In genomic region chr2:167662713-167663112, GRCm38 (mm10) we compare ENCODE assay signal across 13 mouse cellular contexts. TPM values are rescaled to one million over a fixed set of nuclear protein-coding genes. Genes with fewer than 3 reads are reported as not detected.
A peak's percentile ranks its signal among the peaks of the same experiment; 100 is the strongest.
DNase-seq lines count a peak whose midpoint lies in the region; ATAC-seq and TF ChIP-seq lines count a peak whose summit lies in the region.
"Had no signal": no experiment of that assay in that cellular context is flagged by ENCODE, and none has a peak within 500 bp of the region (broad histone marks: within the 10 kb centered on the region; RNA-seq: fewer than 3 reads in every experiment).

No protein-coding gene starts in this region.

- H3K9me3 ChIP-seq in erythroblast, embryonic 14.5 days (ENCODE audit: control insufficient read depth, low read length): no peaks in the 10 kb centered on the region
- no peaks in the 10 kb centered on the region for H3K9me3 ChIP-seq in intestine, embryonic 15.5 days
- no peaks in the 10 kb centered on the region for H3K9me3 ChIP-seq in intestine, postnatal 0 days (ENCODE audit: control insufficient read depth)
- no peaks in the 10 kb centered on the region for H3K9me3 ChIP-seq in stomach, embryonic 15.5 days
- H3K9me3 ChIP-seq in stomach, postnatal 0 days (ENCODE audit: control insufficient read depth, low read length): no peaks in the 10 kb centered on the region

- H3K36me3 ChIP-seq in erythroblast, embryonic 14.5 days (ENCODE audit: control insufficient read depth): peaks cover 17% of the 10 kb centered on the region
- H3K36me3 ChIP-seq in intestine, embryonic 15.5 days: 0 out of 2 replicates have a peak, but pooled peaks cover 2% of the 10 kb centered on the region
- peaks cover 4% of the 10 kb centered on the region; the same call in 1 of the 2 replicates for H3K36me3 ChIP-seq in intestine, postnatal 0 days (ENCODE audit: control insufficient read depth, insufficient read depth)
- 0 out of 2 replicates have a peak, but pooled peaks cover 3% of the 10 kb centered on the region for H3K36me3 ChIP-seq in stomach, embryonic 15.5 days
- H3K36me3 ChIP-seq in stomach, postnatal 0 days (ENCODE audit: control insufficient read depth, insufficient read depth, low read length): no peaks in the 10 kb centered on the region

- ATAC-seq in erythroblast, adult 5-6 weeks (replicated peaks; ENCODE audit: low FRiP score, poor library complexity, severe bottlenecking): no peak
- no peak for ATAC-seq in intestine, embryonic 15.5 days
- ATAC-seq in intestine, postnatal 0 days: no peak
- no peak for ATAC-seq in stomach, embryonic 15.5 days (ENCODE audit: insufficient read depth, low FRiP score, low read depth)
- no peak for ATAC-seq in stomach, postnatal 0 days (ENCODE audit: low FRiP score, low TSS enrichment)
- ATAC-seq: inflammation-experienced regulatory T-cells, adult 6 months had no signal

- WGBS in intestine, embryonic 15.5 days: 50% methylated on average over 6 of the region's 6 CpGs
- WGBS in intestine, postnatal 0 days: 55% methylated on average over 6 of the region's 6 CpGs
- 54% methylated on average over 6 of the region's 6 CpGs for WGBS in stomach, embryonic 15.5 days
- 46% methylated on average over 6 of the region's 6 CpGs for WGBS in stomach, postnatal 0 days

- no peak for TF ChIP-seq EP300 in stomach, postnatal 0 days (optimal IDR thresholded peaks at IDR 0.05)

- TF ChIP-seq CTCF in intestine, postnatal 0 days (IDR thresholded peaks at IDR 0.05; ENCODE audit: low read depth): no peak
- no peak for TF ChIP-seq CTCF in stomach, postnatal 0 days (IDR thresholded peaks at IDR 0.05; ENCODE audit: low read depth)

- no peak for DNase-seq in stomach, postnatal 0 days (ENCODE audit: low spot score)
- DNase-seq in spleen, adult 18-20 months: no peak
- no peak for DNase-seq in gastrocnemius, postnatal 10 days
- DNase-seq: adrenal gland, adult 8-10 months; cerebellum, adult 9-11 months had no signal

- H3K27me3 ChIP-seq in erythroblast, embryonic 14.5 days (ENCODE audit: control insufficient read depth): peaks cover 30% of the 10 kb centered on the region
- H3K27me3 ChIP-seq in intestine, embryonic 15.5 days (replicated peaks): no peaks in the 10 kb centered on the region
- H3K27me3 ChIP-seq in intestine, postnatal 0 days (replicated peaks; ENCODE audit: control insufficient read depth, insufficient read depth, low read length): no peaks in the 10 kb centered on the region
- 0 out of 2 replicates have a peak, but pooled peaks cover 5% of the 10 kb centered on the region for H3K27me3 ChIP-seq in stomach, embryonic 15.5 days (replicated peaks)
- no peaks in the 10 kb centered on the region for H3K27me3 ChIP-seq in stomach, postnatal 0 days (ENCODE audit: control insufficient read depth, insufficient read depth, low read length)

- H3K9ac ChIP-seq in intestine, embryonic 15.5 days: no peak overlapping the region
- H3K9ac ChIP-seq in intestine, postnatal 0 days (ENCODE audit: low read depth, low read length): no peak overlapping the region
- no peak overlapping the region for H3K9ac ChIP-seq in stomach, embryonic 15.5 days
- H3K9ac ChIP-seq in stomach, postnatal 0 days (ENCODE audit: low read length): no peak overlapping the region

- H3K27ac ChIP-seq in intestine, embryonic 15.5 days: no peak overlapping the region
- H3K27ac ChIP-seq in intestine, postnatal 0 days (ENCODE audit: low read depth, low read length): no peak overlapping the region
- no peak overlapping the region for H3K27ac ChIP-seq in stomach, embryonic 15.5 days
- H3K27ac ChIP-seq in stomach, postnatal 0 days (replicated peaks): no peak overlapping the region

- peaks cover 48% of the 10 kb centered on the region for H3K4me1 ChIP-seq in erythroblast, embryonic 14.5 days (ENCODE audit: control insufficient read depth)
- H3K4me1 ChIP-seq in intestine, embryonic 15.5 days (replicated peaks): peaks cover 37% of the 10 kb centered on the region
- H3K4me1 ChIP-seq in intestine, postnatal 0 days (replicated peaks; ENCODE audit: control insufficient read depth, insufficient read depth, low read length): peaks cover 24% of the 10 kb centered on the region
- peaks cover 38% of the 10 kb centered on the region for H3K4me1 ChIP-seq in stomach, embryonic 15.5 days
- peaks cover 4% of the 10 kb centered on the region; the same call in 1 of the 2 replicates for H3K4me1 ChIP-seq in stomach, postnatal 0 days (replicated peaks; ENCODE audit: control insufficient read depth, insufficient read depth)

- peak overlapping the region; percentile 93 for H3K4me3 ChIP-seq in erythroblast, embryonic 14.5 days (replicated peaks)
- no peak overlapping the region for H3K4me3 ChIP-seq in intestine, embryonic 15.5 days (replicated peaks)
- no peak overlapping the region for H3K4me3 ChIP-seq in intestine, postnatal 0 days (ENCODE audit: low read depth, low read length)
- H3K4me3 ChIP-seq in stomach, embryonic 15.5 days (replicated peaks): no peak overlapping the region
- no peak overlapping the region for H3K4me3 ChIP-seq in stomach, postnatal 0 days (ENCODE audit: low read depth, low read length)

- H3K4me2 ChIP-seq in intestine, embryonic 15.5 days (replicated peaks): peak overlapping the region; percentile 94; the same call in 1 of the 2 replicates
- H3K4me2 ChIP-seq in intestine, postnatal 0 days (replicated peaks; ENCODE audit: low read depth): no peak overlapping the region
- peak overlapping the region; percentile 86; the same call in 1 of the 2 replicates for H3K4me2 ChIP-seq in stomach, embryonic 15.5 days
- no peak overlapping the region for H3K4me2 ChIP-seq in stomach, postnatal 0 days (replicated peaks; ENCODE audit: low read depth)

RNA-seq across cellular contexts. Expression of gene Gm20431, which starts 1.4 kb away (rescaled TPM):
- not detected in 2 replicates for polyA plus RNA-seq in erythroblast, embryonic 14.5 days (2012)
- total RNA-seq in erythroblast, adult 5-6 weeks (2015; ENCODE audit: low replicate concordance): not detected in 2 replicates
- not detected in 2 replicates for total RNA-seq in erythroblast, adult 5-6 weeks (2017; ENCODE audit: low replicate concordance)
- 0.40 and 7.2 TPM in 2 replicates for polyA plus RNA-seq in intestine, embryonic 15.5 days (2015; fragmentation: Nextera tagmentation; extraction: Ambion mirVana)
- 8.8 and 10.0 TPM in 2 replicates for polyA plus RNA-seq in intestine, postnatal 0 days (2015; fragmentation: Nextera tagmentation; extraction: Ambion mirVana)
- 3.5 and 9.6 TPM in 2 replicates for polyA plus RNA-seq in stomach, embryonic 15.5 days (2015; fragmentation: Nextera tagmentation; extraction: Ambion mirVana)
- polyA plus RNA-seq in stomach, postnatal 0 days (2015; fragmentation: Nextera tagmentation; extraction: Ambion mirVana): 13.4 and 14.1 TPM in 2 replicates
- total RNA-seq in gastrocnemius, postnatal 10 days (2021): 10 to 100 TPM; 10.6 to 15.8 TPM
- total RNA-seq: megakaryocyte progenitor cell, adult 5-6 weeks had no signal
- polyA plus RNA-seq: inflammation-experienced regulatory T-cells, adult 6 months; liver, embryonic 16.5 days had no signal

RNA-seq across cellular contexts. Expression of gene Cebpb, which starts 26.0 kb away (rescaled TPM):
- 4.3 and 4.7 TPM in 2 replicates for polyA plus RNA-seq in erythroblast, embryonic 14.5 days (2012)
- total RNA-seq in erythroblast, adult 5-6 weeks (2015; ENCODE audit: low replicate concordance): 8.8 and 9.0 TPM in 2 replicates
- total RNA-seq in erythroblast, adult 5-6 weeks (2017; ENCODE audit: low replicate concordance): 7.3 and 14.8 TPM in 2 replicates
- polyA plus RNA-seq in intestine, embryonic 15.5 days (2015; fragmentation: Nextera tagmentation; extraction: Ambion mirVana): 22.5 and 24.3 TPM in 2 replicates
- 49.8 and 52.6 TPM in 2 replicates for polyA plus RNA-seq in intestine, postnatal 0 days (2015; fragmentation: Nextera tagmentation; extraction: Ambion mirVana)
- polyA plus RNA-seq in stomach, embryonic 15.5 days (2015; fragmentation: Nextera tagmentation; extraction: Ambion mirVana): 18.4 and 25.4 TPM in 2 replicates
- polyA plus RNA-seq in stomach, postnatal 0 days (2015; fragmentation: Nextera tagmentation; extraction: Ambion mirVana): 55.0 and 60.2 TPM in 2 replicates
- total RNA-seq in gastrocnemius, postnatal 10 days (2021): 10 to 100 TPM; 28.0 to 64.3 TPM

RNA-seq across cellular contexts. Expression of gene Tmem189, which starts 26.9 kb away (rescaled TPM):
- 11.3 and 11.7 TPM in 2 replicates for polyA plus RNA-seq in erythroblast, embryonic 14.5 days (2012)
- 19.6 and 20.8 TPM in 2 replicates for total RNA-seq in erythroblast, adult 5-6 weeks (2015; ENCODE audit: low replicate concordance)
- total RNA-seq in erythroblast, adult 5-6 weeks (2017; ENCODE audit: low replicate concordance): 23.7 and 52.9 TPM in 2 replicates
- polyA plus RNA-seq in intestine, embryonic 15.5 days (2015; fragmentation: Nextera tagmentation; extraction: Ambion mirVana): 35.1 and 38.6 TPM in 2 replicates
- 25.0 and 26.8 TPM in 2 replicates for polyA plus RNA-seq in intestine, postnatal 0 days (2015; fragmentation: Nextera tagmentation; extraction: Ambion mirVana)
- 40.8 and 43.8 TPM in 2 replicates for polyA plus RNA-seq in stomach, embryonic 15.5 days (2015; fragmentation: Nextera tagmentation; extraction: Ambion mirVana)
- 74.6 and 85.7 TPM in 2 replicates for polyA plus RNA-seq in stomach, postnatal 0 days (2015; fragmentation: Nextera tagmentation; extraction: Ambion mirVana)
- 10 to 100 TPM; 20.4 to 22.6 TPM for total RNA-seq in gastrocnemius, postnatal 10 days (2021)

RNA-seq across cellular contexts. Expression of gene Ube2v1, which starts 30.8 kb away (rescaled TPM):
- polyA plus RNA-seq in erythroblast, embryonic 14.5 days (2012): 34.4 and 42.6 TPM in 2 replicates
- 134 and 176 TPM in 2 replicates for total RNA-seq in erythroblast, adult 5-6 weeks (2015; ENCODE audit: low replicate concordance)
- total RNA-seq in erythroblast, adult 5-6 weeks (2017; ENCODE audit: low replicate concordance): 150 and 202 TPM in 2 replicates
- 268 and 270 TPM in 2 replicates for polyA plus RNA-seq in intestine, embryonic 15.5 days (2015; fragmentation: Nextera tagmentation; extraction: Ambion mirVana)
- 173 and 174 TPM in 2 replicates for polyA plus RNA-seq in intestine, postnatal 0 days (2015; fragmentation: Nextera tagmentation; extraction: Ambion mirVana)
- polyA plus RNA-seq in stomach, embryonic 15.5 days (2015; fragmentation: Nextera tagmentation; extraction: Ambion mirVana): 250 and 281 TPM in 2 replicates
- polyA plus RNA-seq in stomach, postnatal 0 days (2015; fragmentation: Nextera tagmentation; extraction: Ambion mirVana): 234 and 253 TPM in 2 replicates
- total RNA-seq in gastrocnemius, postnatal 10 days (2021): 100 to 1,000 TPM; 179 to 199 TPM

Comparison
In these comparisons a context has a peak if more than half of its experiments do, and no peak if none do; other contexts are left out.
1. H3K4me2 ChIP-seq: peak in intestine, embryonic 15.5 days (single experiment) and stomach, embryonic 15.5 days (single experiment); none in intestine, postnatal 0 days (single experiment) and stomach, postnatal 0 days (single experiment).